Mouse (Mus musculus): Measurements from ENCODE around the gene Elmo1. TPM values are rescaled to one million over a fixed set of nuclear protein-coding genes. Genes with fewer than 3 reads are reported as not detected.

Gene Elmo1
- polyA plus RNA-seq, 1 experiment, result 0.40 TPM

DNA sequence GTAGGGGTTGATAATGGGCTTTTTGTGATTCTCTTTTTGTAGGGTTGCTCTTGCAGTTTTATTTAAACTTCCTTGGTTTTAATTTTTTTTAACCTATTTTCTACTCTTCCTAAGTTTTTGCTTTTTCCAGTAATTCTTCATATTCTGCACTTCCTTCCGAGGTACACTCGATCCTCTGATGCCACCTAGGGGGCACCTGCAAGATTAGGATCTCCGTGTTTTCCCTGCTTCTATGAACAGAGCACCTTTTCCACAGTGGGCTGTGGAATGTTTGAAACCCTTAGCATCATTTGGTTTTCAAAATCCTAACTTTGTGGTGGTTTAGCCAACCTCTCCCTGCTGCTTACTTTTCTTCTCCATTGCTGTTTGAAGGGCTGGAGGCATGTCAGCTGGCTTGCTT is 181.4 kb downstream of the Elmo1 start:
- Histone ChIP-seq H3K36me3 (ENCODE audit: control insufficient read depth, insufficient read depth) (no peaks in the 10 kb centered on the region), H3K79me2 (ENCODE audit: control insufficient read depth, insufficient read depth) (no peaks in the 10 kb centered on the region), H3ac (ENCODE audit: control insufficient read depth, insufficient read length) (no peak overlapping the region), H3K4me3 (no peak overlapping the region), H3K4me2 (ENCODE audit: low read depth) (no peak overlapping the region), H3K27me3 (ENCODE audit: control insufficient read depth, insufficient read depth, insufficient read length) (no peaks in the 10 kb centered on the region)
- TF ChIP-seq USF1 (IDR thresholded peaks at IDR 0.05; ENCODE audit: low read depth) (no peak), MAX (IDR thresholded peaks at IDR 0.05; ENCODE audit: low read depth) (no peak), TCF3 (IDR thresholded peaks at IDR 0.05; ENCODE audit: insufficient read length, low read depth) (no peak), POLR2AphosphoS2 (IDR thresholded peaks at IDR 0.05; ENCODE audit: insufficient read length, low read depth) (no peak), MYOG (IDR thresholded peaks at IDR 0.05; ENCODE audit: control insufficient read depth in 1 of 3, insufficient read depth in 1 of 3, insufficient read length in 2 of 3, low read depth in 2 of 3) (no peak), POLR2A (IDR thresholded peaks at IDR 0.05; ENCODE audit: insufficient read length, low read depth) (no peak), CEBPB (IDR thresholded peaks at IDR 0.05; ENCODE audit: insufficient read depth, poor library complexity, severe bottlenecking) (no peak), REST (IDR thresholded peaks at IDR 0.05; ENCODE audit: insufficient read depth, insufficient read length) (no peak), TCF12 (IDR thresholded peaks at IDR 0.05; ENCODE audit: insufficient read depth, poor library complexity, severe bottlenecking) (no peak), MYOD1 (IDR thresholded peaks at IDR 0.05; ENCODE audit: control insufficient read depth in 1 of 3, insufficient read length in 2 of 3, low read depth in 2 of 3) (no peak), E2F4 (IDR thresholded peaks at IDR 0.05; ENCODE audit: insufficient read depth) (no peak), SRF (IDR thresholded peaks at IDR 0.05; ENCODE audit: control insufficient read depth, insufficient read length, low read depth) (no peak)

DNA sequence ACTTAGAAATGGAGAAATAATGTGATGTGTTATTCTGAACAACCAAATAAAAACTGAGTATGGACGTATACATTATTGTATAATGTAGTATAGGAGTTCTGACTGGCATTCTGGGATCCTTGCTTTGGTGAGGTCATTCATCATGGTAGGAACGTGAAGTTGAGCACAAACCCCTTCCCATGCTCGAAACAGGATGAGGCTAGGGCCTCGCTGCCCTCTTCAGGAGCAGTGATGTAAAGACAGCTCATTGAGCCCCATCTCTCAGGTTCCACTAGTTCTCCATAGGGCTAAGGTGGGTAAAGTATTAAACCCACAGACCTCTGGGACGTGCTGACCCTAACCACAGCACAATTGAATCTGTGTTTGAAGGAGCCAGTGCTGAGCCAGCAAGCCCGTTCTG is 182.2 kb downstream of the Elmo1 start:
- Histone ChIP-seq H3K27me3 (ENCODE audit: control insufficient read depth, insufficient read depth, insufficient read length) (no peaks in the 10 kb centered on the region), H3ac (ENCODE audit: control insufficient read depth, insufficient read length) (no peak overlapping the region), H3K4me2 (ENCODE audit: low read depth) (no peak overlapping the region), H3K36me3 (ENCODE audit: control insufficient read depth, insufficient read depth) (no peaks in the 10 kb centered on the region), H3K4me3 (no peak overlapping the region), H3K79me2 (ENCODE audit: control insufficient read depth, insufficient read depth) (no peaks in the 10 kb centered on the region)
- no peak for TF ChIP-seq E2F4 (IDR thresholded peaks at IDR 0.05; ENCODE audit: insufficient read depth)
- no peak for TF ChIP-seq CEBPB (IDR thresholded peaks at IDR 0.05; ENCODE audit: insufficient read depth, poor library complexity, severe bottlenecking)
- TF ChIP-seq TCF3 (IDR thresholded peaks at IDR 0.05; ENCODE audit: insufficient read length, low read depth), result no peak
- TF ChIP-seq POLR2AphosphoS2 (IDR thresholded peaks at IDR 0.05; ENCODE audit: insufficient read length, low read depth), result no peak
- TF ChIP-seq SRF (IDR thresholded peaks at IDR 0.05; ENCODE audit: control insufficient read depth, insufficient read length, low read depth), result no peak
- TF ChIP-seq MYOG (IDR thresholded peaks at IDR 0.05; ENCODE audit: control insufficient read depth in 1 of 3, insufficient read depth in 1 of 3, insufficient read length in 2 of 3, low read depth in 2 of 3), result no peak
- TF ChIP-seq MYOD1 (IDR thresholded peaks at IDR 0.05; ENCODE audit: control insufficient read depth in 1 of 3, insufficient read length in 2 of 3, low read depth in 2 of 3), result no peak
- TF ChIP-seq POLR2A (IDR thresholded peaks at IDR 0.05; ENCODE audit: insufficient read length, low read depth), result no peak
- no peak for TF ChIP-seq USF1 (IDR thresholded peaks at IDR 0.05; ENCODE audit: low read depth)
- no peak for TF ChIP-seq TCF12 (IDR thresholded peaks at IDR 0.05; ENCODE audit: insufficient read depth, poor library complexity, severe bottlenecking)
- TF ChIP-seq MAX (IDR thresholded peaks at IDR 0.05; ENCODE audit: low read depth), result no peak
- TF ChIP-seq REST (IDR thresholded peaks at IDR 0.05; ENCODE audit: insufficient read depth, insufficient read length), result no peak

DNA sequence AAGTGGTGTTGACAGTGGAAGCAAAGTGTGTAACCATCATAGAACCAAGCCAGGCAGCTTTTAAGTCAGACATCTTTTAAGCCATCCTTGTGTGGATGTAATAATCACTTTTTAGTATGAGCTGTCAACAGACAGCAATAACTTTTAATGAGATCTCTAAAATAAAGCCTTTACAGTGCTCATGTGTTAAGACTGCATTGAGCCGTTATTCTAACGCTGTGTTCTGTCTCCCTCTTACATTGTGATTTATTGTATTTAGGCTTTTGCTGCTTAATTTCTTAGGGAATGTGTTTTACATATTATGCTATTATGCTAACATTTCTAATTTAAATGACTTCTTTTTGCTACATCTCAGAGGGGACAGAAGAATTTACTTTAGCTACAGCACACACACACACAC is 189.5 kb downstream of the Elmo1 start:
- H3K36me3 ChIP-seq (ENCODE audit: control insufficient read depth, insufficient read depth), result no peaks in the 10 kb centered on the region
- H3K4me2 ChIP-seq (ENCODE audit: low read depth), result no peak overlapping the region
- no peaks in the 10 kb centered on the region for H3K79me2 ChIP-seq (ENCODE audit: control insufficient read depth, insufficient read depth)
- H3K4me3 ChIP-seq, result no peak overlapping the region
- H3K27me3 ChIP-seq (ENCODE audit: control insufficient read depth, insufficient read depth, insufficient read length), result no peaks in the 10 kb centered on the region
- no peak overlapping the region for H3ac ChIP-seq (ENCODE audit: control insufficient read depth, insufficient read length)
- TF ChIP-seq SRF (IDR thresholded peaks at IDR 0.05; ENCODE audit: control insufficient read depth, insufficient read length, low read depth), result no peak
- TF ChIP-seq USF1 (IDR thresholded peaks at IDR 0.05; ENCODE audit: low read depth), result no peak
- no peak for TF ChIP-seq POLR2AphosphoS2 (IDR thresholded peaks at IDR 0.05; ENCODE audit: insufficient read length, low read depth)
- TF ChIP-seq CEBPB (IDR thresholded peaks at IDR 0.05; ENCODE audit: insufficient read depth, poor library complexity, severe bottlenecking), result no peak
- no peak for TF ChIP-seq MYOD1 (IDR thresholded peaks at IDR 0.05; ENCODE audit: control insufficient read depth in 1 of 3, insufficient read length in 2 of 3, low read depth in 2 of 3)
- no peak for TF ChIP-seq TCF12 (IDR thresholded peaks at IDR 0.05; ENCODE audit: insufficient read depth, poor library complexity, severe bottlenecking)
- no peak for TF ChIP-seq MYOG (IDR thresholded peaks at IDR 0.05; ENCODE audit: control insufficient read depth in 1 of 3, insufficient read depth in 1 of 3, insufficient read length in 2 of 3, low read depth in 2 of 3)
- TF ChIP-seq E2F4 (IDR thresholded peaks at IDR 0.05; ENCODE audit: insufficient read depth), result no peak
- TF ChIP-seq POLR2A (IDR thresholded peaks at IDR 0.05; ENCODE audit: insufficient read length, low read depth), result no peak
- TF ChIP-seq MAX (IDR thresholded peaks at IDR 0.05; ENCODE audit: low read depth), result no peak
- no peak for TF ChIP-seq REST (IDR thresholded peaks at IDR 0.05; ENCODE audit: insufficient read depth, insufficient read length)
- no peak for TF ChIP-seq TCF3 (IDR thresholded peaks at IDR 0.05; ENCODE audit: insufficient read length, low read depth)

DNA sequence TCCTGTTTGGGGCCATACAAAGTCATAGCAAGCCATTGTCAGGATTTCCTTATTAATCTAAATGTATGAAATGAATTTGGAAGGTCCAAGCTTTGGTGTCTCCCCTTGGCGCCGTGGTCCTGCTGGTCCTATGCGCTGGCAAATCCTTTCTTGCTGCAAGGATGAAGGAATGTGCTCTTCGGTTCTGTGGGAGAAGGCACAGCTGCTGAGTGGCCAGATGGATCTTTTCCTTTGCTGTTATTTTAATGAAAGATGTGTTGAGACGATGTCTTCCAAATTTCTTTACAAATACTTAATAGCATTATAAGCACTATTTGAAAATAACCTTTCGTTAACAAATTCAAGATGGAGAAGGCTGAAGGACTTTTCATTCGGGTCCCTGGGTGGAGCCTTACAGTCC is 193.5 kb downstream of the Elmo1 start:
- Histone ChIP-seq H3K27me3 (ENCODE audit: control insufficient read depth, insufficient read depth, insufficient read length) (no peaks in the 10 kb centered on the region), H3K36me3 (ENCODE audit: control insufficient read depth, insufficient read depth) (no peaks in the 10 kb centered on the region), H3K4me3 (no peak overlapping the region), H3ac (ENCODE audit: control insufficient read depth, insufficient read length) (no peak overlapping the region), H3K79me2 (ENCODE audit: control insufficient read depth, insufficient read depth) (no peaks in the 10 kb centered on the region), H3K4me2 (ENCODE audit: low read depth) (no peak overlapping the region)
- TF ChIP-seq MAX (IDR thresholded peaks at IDR 0.05; ENCODE audit: low read depth) (no peak), POLR2AphosphoS2 (IDR thresholded peaks at IDR 0.05; ENCODE audit: insufficient read length, low read depth) (no peak), TCF12 (IDR thresholded peaks at IDR 0.05; ENCODE audit: insufficient read depth, poor library complexity, severe bottlenecking) (no peak), SRF (IDR thresholded peaks at IDR 0.05; ENCODE audit: control insufficient read depth, insufficient read length, low read depth) (no peak), MYOD1 (IDR thresholded peaks at IDR 0.05; ENCODE audit: control insufficient read depth in 1 of 3, insufficient read length in 2 of 3, low read depth in 2 of 3) (no peak), USF1 (IDR thresholded peaks at IDR 0.05; ENCODE audit: low read depth) (no peak), MYOG (IDR thresholded peaks at IDR 0.05; ENCODE audit: control insufficient read depth in 1 of 3, insufficient read depth in 1 of 3, insufficient read length in 2 of 3, low read depth in 2 of 3) (no peak), CEBPB (IDR thresholded peaks at IDR 0.05; ENCODE audit: insufficient read depth, poor library complexity, severe bottlenecking) (no peak), E2F4 (IDR thresholded peaks at IDR 0.05; ENCODE audit: insufficient read depth) (no peak), REST (IDR thresholded peaks at IDR 0.05; ENCODE audit: insufficient read depth, insufficient read length) (no peak), POLR2A (IDR thresholded peaks at IDR 0.05; ENCODE audit: insufficient read length, low read depth) (no peak), TCF3 (IDR thresholded peaks at IDR 0.05; ENCODE audit: insufficient read length, low read depth) (no peak)
